Mouse (Mus musculus) MEL (cell line): Measurements from ENCODE around the gene Krt86. TPM values are rescaled to one million over a fixed set of nuclear protein-coding genes. Genes with fewer than 3 reads are reported as not detected.
A peak's percentile ranks its signal among the peaks of the same experiment; 100 is the strongest.

Experiments used
- DNase-seq: peaks from one replicate; pipeline ENCODE4 v3.0.0; 2011; ENCODE audit warnings: low read depth, low spot score
- H3K27ac ChIP-seq: 2 replicates; pipeline ENCODE4 v1.5.1; 2012; ENCODE audit warnings: low read depth, mild to moderate bottlenecking, control low read depth, low read length, moderate library complexity; ENCODE audit not compliant: control insufficient read depth
- H3K27me3 ChIP-seq, 2 experiments: fragments of 150-350 bp in 1 of 2; sonication (generic) in 1 of 2; 2 replicates each; pipeline ENCODE4 v1.6.1; 2012; ENCODE audit warnings: low read length in 2 of 2, mild to moderate bottlenecking in 2 of 2, improper control_type of control experiment in 1 of 2, moderate library complexity in 1 of 2; ENCODE audit not compliant: insufficient read depth in 2 of 2, control insufficient read depth in 1 of 2
- H3K36me3 ChIP-seq, 2 experiments: 2 replicates each; pipeline ENCODE4 v1.6.1; 2012 to 2014; ENCODE audit warnings: low read length in 2 of 2, improper control_type of control experiment in 1 of 2, inconsistent platforms in 1 of 2, mild to moderate bottlenecking in 1 of 2; ENCODE audit not compliant: insufficient read depth in 2 of 2, control insufficient read depth in 1 of 2
- H3K4me1 ChIP-seq, 2 experiments: fragments of 150-350 bp in 1 of 2; sonication (generic) in 1 of 2; 2 replicates each; pipeline ENCODE4 v1.6.1; 2012; ENCODE audit warnings: low read length in 2 of 2, improper control_type of control experiment in 1 of 2, mild to moderate bottlenecking in 1 of 2; ENCODE audit not compliant: insufficient read depth in 2 of 2, control insufficient read depth in 1 of 2
- H3K4me3 ChIP-seq, 2 experiments: fragments of 150-350 bp in 1 of 2; sonication (generic) in 1 of 2; 2 replicates each; pipeline ENCODE4 v1.5.1; 2012; ENCODE audit warnings: low read depth in 2 of 2, low read length in 2 of 2, mild to moderate bottlenecking in 2 of 2, moderate library complexity in 2 of 2, control low read depth in 1 of 2, improper control_type of control experiment in 1 of 2; ENCODE audit not compliant: control insufficient read depth in 1 of 2, insufficient read depth in 1 of 2
- H3K79me2 ChIP-seq: 2 replicates; pipeline ENCODE4 v1.6.1; 2012; ENCODE audit warnings: mild to moderate bottlenecking, low read length, moderate library complexity; ENCODE audit not compliant: control insufficient read depth, poor library complexity, insufficient read depth
- H3K9ac ChIP-seq: 2 replicates; pipeline ENCODE4 v1.6.1; 2012; ENCODE audit warnings: low read depth, mild to moderate bottlenecking, control low read depth, low read length, moderate library complexity; ENCODE audit not compliant: control insufficient read depth, poor library complexity, severe bottlenecking
- H3K9me3 ChIP-seq: fragments of 150-350 bp; sonication (generic); replicated peaks from 2 replicates; pipeline ENCODE4 v1.6.1; 2012; ENCODE audit warnings: mild to moderate bottlenecking, low read length, improper control_type of control experiment, moderate library complexity; ENCODE audit not compliant: insufficient read depth
- CHD1 ChIP-seq: IDR thresholded peaks from 2 replicates; pipeline ENCODE4 v1.6.1; 2012; ENCODE audit warnings: low read depth, mild to moderate bottlenecking, inconsistent platforms, low read length, improper control_type of control experiment
- CHD2 ChIP-seq: IDR thresholded peaks from 2 replicates; pipeline ENCODE4 v1.6.1; 2011; ENCODE audit warnings: low read length, improper control_type of control experiment
- CTCF ChIP-seq, 3 experiments: IDR thresholded peaks in 2 of 3; conservative IDR thresholded peaks in 1 of 3; 2 replicates each; pipeline ENCODE4 v1.5.1; 2011 to 2012; ENCODE audit warnings: low read length in 3 of 3, low read depth in 2 of 3, mild to moderate bottlenecking in 2 of 3, improper control_type of control experiment in 1 of 3, inconsistent platforms in 1 of 3, mixed read lengths in 1 of 3, moderate library complexity in 1 of 3; ENCODE audit not compliant: control insufficient read depth in 1 of 3, insufficient read depth in 1 of 3, poor library complexity in 1 of 3, severe bottlenecking in 1 of 3
- ELF1 ChIP-seq: IDR thresholded peaks from 2 replicates; pipeline ENCODE4 v1.6.1; 2014; ENCODE audit warnings: low read depth, mild to moderate bottlenecking, inconsistent platforms, low read length, improper control_type of control experiment, moderate library complexity
- EP300 ChIP-seq, 2 experiments: IDR thresholded peaks; 2 replicates each; pipeline ENCODE4 v1.6.1; 2011; ENCODE audit warnings: improper control_type of control experiment in 2 of 2, low read length in 2 of 2, low read depth in 1 of 2, mild to moderate bottlenecking in 1 of 2
- ETS1 ChIP-seq: IDR thresholded peaks from 2 replicates; pipeline ENCODE4 v1.6.1; 2012; ENCODE audit warnings: low read depth, mild to moderate bottlenecking, inconsistent platforms, low read length, improper control_type of control experiment, moderate library complexity
- GABPA ChIP-seq: IDR thresholded peaks from 2 replicates; pipeline ENCODE4 v1.6.1; 2012; ENCODE audit warnings: low read depth, mild to moderate bottlenecking, inconsistent platforms, low read length, improper control_type of control experiment, moderate library complexity
- MAFK ChIP-seq: IDR thresholded peaks from 2 replicates; pipeline ENCODE4 v1.6.1; 2011; ENCODE audit warnings: low read depth, mild to moderate bottlenecking, low read length, improper control_type of control experiment, borderline replicate concordance
- MAX ChIP-seq: IDR thresholded peaks from 2 replicates; pipeline ENCODE4 v1.6.1; 2011; ENCODE audit warnings: low read length, improper control_type of control experiment
- MYC ChIP-seq: IDR thresholded peaks from 2 replicates; pipeline ENCODE4 v1.6.1; 2011; ENCODE audit warnings: low read depth, mild to moderate bottlenecking, low read length, improper control_type of control experiment, moderate library complexity
- NELFE ChIP-seq: IDR thresholded peaks from 2 replicates; pipeline ENCODE4 v1.6.1; 2011; ENCODE audit warnings: low read depth, low read length, improper control_type of control experiment
- RAD21 ChIP-seq: IDR thresholded peaks from 2 replicates; pipeline ENCODE4 v1.6.1; 2011; ENCODE audit warnings: mild to moderate bottlenecking, low read depth, low read length, improper control_type of control experiment
- SMC3 ChIP-seq: IDR thresholded peaks from 2 replicates; pipeline ENCODE4 v1.6.1; 2011; ENCODE audit warnings: low read depth, low read length, improper control_type of control experiment
- TAL1 ChIP-seq: IDR thresholded peaks from 2 replicates; pipeline ENCODE4 v1.6.1; 2012; ENCODE audit warnings: mild to moderate bottlenecking, inconsistent platforms, low read length, moderate library complexity, mixed read lengths
- USF2 ChIP-seq, 2 experiments: IDR thresholded peaks; 2 replicates each; pipeline ENCODE4 v1.6.1; 2011 to 2012; ENCODE audit warnings: improper control_type of control experiment in 2 of 2, low read length in 2 of 2, borderline replicate concordance in 1 of 2, inconsistent platforms in 1 of 2, low read depth in 1 of 2, mild to moderate bottlenecking in 1 of 2; ENCODE audit not compliant: insufficient read depth in 1 of 2
- ZC3H11A ChIP-seq: IDR thresholded peaks from 2 replicates; pipeline ENCODE4 v1.6.1; 2012; ENCODE audit warnings: low read depth, mild to moderate bottlenecking, inconsistent platforms, low read length, improper control_type of control experiment
- ZNF384 ChIP-seq: IDR thresholded peaks from 2 replicates; pipeline ENCODE4 v1.6.1; 2012; ENCODE audit warnings: low read depth, mild to moderate bottlenecking, inconsistent platforms, low read length, improper control_type of control experiment
- polyA plus RNA-seq, 2 experiments: library from polyadenylated mRNA; stranded (reverse) in 1 of 2; unstranded in 1 of 2; fragments of >175 nt in 1 of 2; fragments of >200 nt in 1 of 2; gene quantifications; 2 replicates each; pipeline versions ENCODE4 v1.2.1 to v1.2.4; 2012; ENCODE audit warnings: low replicate concordance in 2 of 2, low read depth in 1 of 2; ENCODE audit not compliant: insufficient read length in 2 of 2, insufficient read depth in 1 of 2, missing spikeins in 1 of 2
- total RNA-seq: library from RNA; depleted of rRNA; stranded (reverse); fragments of 300-350 nt; gene quantifications from 2 replicates; pipeline ENCODE4 v1.2.3, GENCODE M21; 2012; rRNA removed

The Krt86 gene
- total RNA-seq (not detected in 2 replicates), polyA plus RNA-seq (not detected)

DNA sequence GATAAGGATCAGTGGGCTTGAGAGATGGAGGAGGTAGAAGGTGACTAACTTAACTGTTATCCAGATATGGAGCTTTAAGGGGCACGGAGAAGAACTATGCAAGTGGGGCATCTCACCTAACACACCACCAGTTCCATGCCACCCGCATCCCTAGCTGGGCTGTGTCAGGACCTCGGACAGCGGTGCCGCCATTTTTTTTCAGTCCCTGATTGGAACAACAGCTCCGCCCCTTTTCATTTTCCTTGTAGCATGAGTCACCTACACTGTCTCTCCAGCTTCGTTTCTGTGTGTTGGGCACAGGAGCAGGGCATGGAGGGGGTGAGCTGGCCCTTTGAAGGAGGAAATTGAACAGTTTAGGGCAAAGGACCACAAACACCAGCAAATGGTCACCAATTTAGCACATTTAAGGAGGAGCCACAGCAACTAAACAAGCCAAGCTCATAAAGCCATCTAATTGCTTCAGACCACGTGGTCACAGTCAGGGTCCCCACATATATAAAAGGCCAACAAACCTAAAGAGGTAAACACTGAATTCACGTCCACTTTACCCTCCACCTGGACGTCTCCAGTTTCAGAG is at the start of gene Krt86:
Gene Krt86, plus strand, starts transcription at position 527 of the 577 bp plus-strand sequence.
- Histone ChIP-seq H3K9ac (no peak within 1 kb of the TSS), H3K27ac (no peak within 1 kb of the TSS), H3K4me3 (no peak within 1 kb of the TSS), H3K79me2 (no peaks in the 10 kb centered on the region), H3K4me1 (no peaks in the 10 kb centered on the region), H3K27me3 (no peaks in the 10 kb centered on the region), H3K36me3 (no peaks in the 10 kb centered on the region), H3K9me3 (no peaks in the 10 kb centered on the region)
- peak; percentile 55 for DNase-seq
- TF ChIP-seq ZNF384 (peak; percentile 65), CTCF (IDR thresholded peaks at IDR 0.05 in 2 of 3, conservative IDR thresholded peaks at IDR 0.05 in 1 of 3; ENCODE audit: control insufficient read depth in 1 of 3, insufficient read depth in 1 of 3, low read depth in 2 of 3, low read length in 3 of 3, poor library complexity in 1 of 3, severe bottlenecking in 1 of 3) (no peak), CHD2 (no peak), MAX (no peak), EP300 (IDR thresholded peaks at IDR 0.05; ENCODE audit: low read depth in 1 of 2, low read length in 2 of 2) (no peak)

DNA sequence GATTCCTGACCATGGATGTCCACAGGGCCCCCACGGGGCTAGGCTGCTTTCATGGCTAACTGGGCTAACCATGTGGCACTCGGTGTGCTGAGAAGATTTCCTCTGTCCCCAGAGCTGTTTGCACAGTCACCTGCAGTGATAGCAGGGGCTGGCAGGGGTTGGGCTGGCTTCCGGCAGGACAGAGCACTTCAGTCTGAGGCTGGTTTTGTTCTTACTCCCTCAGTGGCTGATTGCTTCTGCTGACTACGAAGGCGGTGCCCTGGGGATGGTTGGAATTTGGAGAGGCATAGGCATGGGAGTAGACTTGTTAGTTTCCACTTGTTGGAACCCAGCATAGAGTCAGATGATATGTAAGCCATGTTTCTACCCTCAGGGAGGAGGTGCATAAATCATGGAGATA is 48.4 kb upstream of the Krt86 start:
- Histone ChIP-seq H3K9ac (no peak overlapping the region), H3K4me1 (no peaks in the 10 kb centered on the region), H3K27me3 (peaks cover 0 to 5% of the 10 kb centered on the region in 2 experiments; a peak in 2 of 4 replicates), H3K4me3 (no peak overlapping the region), H3K27ac (no peak overlapping the region), H3K9me3 (no peaks in the 10 kb centered on the region), H3K79me2 (no peaks in the 10 kb centered on the region), H3K36me3 (no peaks in the 10 kb centered on the region)
- no peak for TF ChIP-seq ZNF384
- TF ChIP-seq GABPA: no peak
- TF ChIP-seq ELF1: no peak
- TF ChIP-seq EP300 (IDR thresholded peaks at IDR 0.05; ENCODE audit: low read depth in 1 of 2, low read length in 2 of 2): no peak
- TF ChIP-seq CTCF (IDR thresholded peaks at IDR 0.05 in 2 of 3, conservative IDR thresholded peaks at IDR 0.05 in 1 of 3; ENCODE audit: control insufficient read depth in 1 of 3, insufficient read depth in 1 of 3, low read depth in 2 of 3, low read length in 3 of 3, poor library complexity in 1 of 3, severe bottlenecking in 1 of 3): no peak
- no peak for TF ChIP-seq CHD1
- no peak for TF ChIP-seq TAL1
- no peak for TF ChIP-seq ETS1
- no peak for TF ChIP-seq RAD21
- no peak for TF ChIP-seq MAFK
- TF ChIP-seq MYC: no peak
- no peak for DNase-seq

DNA sequence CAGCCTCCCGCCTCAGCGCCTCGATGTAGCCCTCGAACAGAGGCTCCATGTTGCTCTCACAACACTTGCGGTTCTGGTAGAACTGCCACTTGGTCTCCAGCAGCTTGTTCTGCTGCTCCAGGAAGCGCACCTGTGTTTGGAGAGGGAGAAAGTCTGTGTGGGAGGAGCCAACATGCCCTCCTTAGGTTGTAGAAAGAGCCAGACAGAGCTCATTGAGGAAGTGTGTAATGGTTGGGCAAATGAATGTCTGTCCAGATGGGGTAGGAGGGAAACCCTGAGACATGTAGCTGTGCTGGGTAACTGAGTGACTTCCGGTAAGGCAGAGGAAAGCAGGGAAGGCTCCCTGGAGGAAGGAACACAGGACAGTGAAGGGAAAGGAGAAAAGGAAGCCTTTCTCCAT is 36.7 kb upstream of the Krt86 start:
- H3K4me3 ChIP-seq: no peak overlapping the region
- no peaks in the 10 kb centered on the region for H3K27me3 ChIP-seq
- DNase-seq: no peak
- no peaks in the 10 kb centered on the region for H3K79me2 ChIP-seq
- H3K9ac ChIP-seq: no peak overlapping the region
- no peak overlapping the region for H3K27ac ChIP-seq
- no peaks in the 10 kb centered on the region for H3K36me3 ChIP-seq
- no peaks in the 10 kb centered on the region for H3K4me1 ChIP-seq
- H3K9me3 ChIP-seq: no peaks in the 10 kb centered on the region
- TF ChIP-seq SMC3 (no peak), ZC3H11A (no peak), MAX (no peak), NELFE (no peak), USF2 (IDR thresholded peaks at IDR 0.05; ENCODE audit: borderline replicate concordance in 1 of 2, insufficient read depth in 1 of 2, low read depth in 1 of 2, low read length in 2 of 2) (no peak), CHD1 (no peak)
- TF ChIP-seq, all 39 proteins: peak for 0
